Mouse (Mus musculus) limb, embryonic 15.5 days (tissue): ENCODE data around the gene Glrx3. TPM values are rescaled to one million over a fixed set of nuclear protein-coding genes. Genes with fewer than 3 reads are reported as not detected.
"Not testable (repeated sequence)": the region's sequence is repeated elsewhere in the genome, so short reads cannot be mapped to it uniquely, and the experiment has no call there.

ENCODE experiments used
- ATAC-seq: fragments of 200-750 bp; cut with Nextera tagmentation; 2 replicates; pipeline ENCODE4 v1.8.0; 2017; ENCODE audit warnings: low read depth, moderate TSS enrichment; ENCODE audit not compliant: insufficient number of reproducible peaks, low FRiP score, low TSS enrichment
- H3K27ac ChIP-seq: fragments of 300-500 bp; sonication (generic); 2 replicates; pipeline ENCODE4 v1.5.1; 2015; ENCODE audit warnings: moderate library complexity, mild to moderate bottlenecking, inconsistent platforms
- H3K27me3 ChIP-seq: fragments of 300-500 bp; sonication (generic); 2 replicates; pipeline ENCODE4 v1.6.1; 2015; ENCODE audit warnings: inconsistent platforms
- H3K36me3 ChIP-seq: fragments of 300-500 bp; sonication (generic); 2 replicates; pipeline ENCODE4 v1.6.1; 2015; ENCODE audit warnings: inconsistent platforms
- H3K4me1 ChIP-seq: fragments of 300-500 bp; sonication (generic); 2 replicates; pipeline ENCODE4 v1.6.1; 2015; ENCODE audit warnings: inconsistent platforms
- H3K4me2 ChIP-seq: fragments of 300-500 bp; sonication (generic); 2 replicates; pipeline ENCODE4 v1.6.1; 2015; ENCODE audit warnings: mild to moderate bottlenecking, inconsistent platforms
- H3K4me3 ChIP-seq: fragments of 300-500 bp; sonication (generic); 2 replicates; pipeline ENCODE4 v1.5.1; 2015; ENCODE audit warnings: mild to moderate bottlenecking, inconsistent platforms
- H3K9ac ChIP-seq: fragments of 300-500 bp; sonication (generic); 2 replicates; pipeline ENCODE4 v1.6.1; 2015; ENCODE audit warnings: inconsistent platforms
- H3K9me3 ChIP-seq: fragments of 300-500 bp; sonication (generic); 2 replicates; pipeline ENCODE4 v1.6.1; 2016; ENCODE audit warnings: inconsistent platforms
- WGBS: fragments of 180-500 bp; shearing (Covaris S2); methylation state at CpG from one replicate; pipeline ENCODE4 v1.1.7; 2015; 5-methylcytosine and 5-hydroxymethylcytosine counted together
- polyA plus RNA-seq: library from polyadenylated mRNA; unstranded; fragments of >200 nt; fragmentation: Nextera tagmentation; extraction: Ambion mirVana; gene quantifications from 2 replicates; pipeline ENCODE4 v1.2.1, GENCODE M21; 2015

Glrx3 gene
- polyA plus RNA-seq, 1 experiment from 2014 or later: 226 TPM

GRCm38 (mm10) chr7:137426693-137427092, 10.7 kb upstream of the Glrx3 start:
- Histone ChIP-seq H3K27me3 (0 out of 2 replicates have a peak, but pooled peaks cover 3% of the 10 kb centered on the region), H3K9ac (no peak overlapping the region), H3K4me2 (no peak overlapping the region), H3K36me3 (no peaks in the 10 kb centered on the region), H3K4me3 (no peak overlapping the region), H3K27ac (no peak overlapping the region), H3K9me3 (no peaks in the 10 kb centered on the region), H3K4me1 (peaks cover 1% of the 10 kb centered on the region; the same call in 1 of the 2 replicates)
- no peak for ATAC-seq
- 55% methylated on average over 4 of the region's 4 CpGs for WGBS

DNA sequence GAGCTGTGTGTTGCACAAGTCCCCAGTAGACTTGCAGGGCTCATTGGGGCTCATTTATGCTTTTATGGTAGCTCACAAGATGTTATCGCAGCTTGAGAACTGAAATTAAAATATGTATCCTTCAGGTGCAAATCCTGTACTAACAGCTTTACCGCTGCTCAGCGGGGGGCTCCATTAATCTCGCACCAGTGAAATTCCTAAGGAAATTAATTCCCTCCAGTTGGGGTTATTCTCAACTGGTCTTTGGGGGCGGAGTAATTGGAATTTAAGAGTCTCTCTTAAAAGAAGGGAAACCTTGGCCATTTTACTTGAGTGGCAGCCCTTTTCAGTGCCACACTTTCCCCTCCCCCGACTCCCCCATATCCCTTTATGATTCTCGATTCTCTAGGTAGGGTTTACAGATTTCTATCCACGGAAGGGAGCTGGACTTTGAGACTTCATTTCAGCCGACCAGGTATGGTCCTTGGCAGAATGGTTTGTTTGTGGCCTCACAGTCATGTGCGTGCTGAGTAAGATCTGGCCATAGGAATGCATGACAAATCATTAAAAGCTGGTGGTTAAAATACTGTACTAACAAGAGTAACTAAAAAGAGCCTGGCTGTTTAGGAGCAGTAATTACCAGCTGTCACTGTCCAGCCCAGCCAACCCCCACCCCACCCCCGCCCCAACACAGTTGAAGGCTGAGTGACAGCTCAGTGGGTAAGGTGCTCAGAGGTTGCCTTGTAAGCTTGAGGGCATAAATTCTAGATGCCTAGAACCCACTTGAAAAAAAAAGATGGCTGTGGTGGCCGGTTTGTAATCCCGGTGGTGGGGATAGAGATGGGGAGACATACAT, 5.4 kb upstream of the Glrx3 start:
- Histone ChIP-seq H3K4me2 (no peak overlapping the region), H3K4me3 (no peak overlapping the region), H3K36me3 (no peaks in the 10 kb centered on the region), H3K9ac (no peak overlapping the region), H3K27ac (no peak overlapping the region), H3K27me3 (0 out of 2 replicates have a peak, but pooled peaks cover 3% of the 10 kb centered on the region), H3K9me3 (no peaks in the 10 kb centered on the region), H3K4me1 (peaks cover 13% of the 10 kb centered on the region; the same call in 1 of the 2 replicates)
- no peak for ATAC-seq
- 24% methylated on average over 13 of the region's 13 CpGs for whole genome bisulfite sequencing

DNA sequence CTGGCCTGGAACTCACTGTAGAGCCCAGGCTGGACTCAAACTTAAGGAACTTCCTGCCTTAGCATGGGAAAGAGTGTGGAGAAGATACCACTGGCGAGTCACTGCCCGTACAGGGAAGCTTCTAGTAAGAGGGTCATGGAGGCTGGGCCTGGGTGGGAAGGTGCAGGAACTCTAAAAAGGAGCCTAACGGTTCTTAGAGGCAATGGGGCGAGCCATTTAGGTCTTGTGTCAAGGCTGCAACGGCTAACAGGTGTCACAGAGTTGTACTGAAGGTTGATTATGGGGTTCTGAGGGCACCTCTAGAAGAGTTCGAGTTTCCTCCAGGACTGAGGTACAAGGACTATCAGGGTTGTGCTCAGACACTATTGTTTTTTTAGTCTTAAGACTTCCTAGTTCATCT, 513 bp upstream of the Glrx3 start:
- WGBS: 74% methylated on average over 6 of the region's 6 CpGs
- H3K27ac ChIP-seq: peak overlapping the region; percentile 33; the same call in 1 of the 2 replicates

DNA sequence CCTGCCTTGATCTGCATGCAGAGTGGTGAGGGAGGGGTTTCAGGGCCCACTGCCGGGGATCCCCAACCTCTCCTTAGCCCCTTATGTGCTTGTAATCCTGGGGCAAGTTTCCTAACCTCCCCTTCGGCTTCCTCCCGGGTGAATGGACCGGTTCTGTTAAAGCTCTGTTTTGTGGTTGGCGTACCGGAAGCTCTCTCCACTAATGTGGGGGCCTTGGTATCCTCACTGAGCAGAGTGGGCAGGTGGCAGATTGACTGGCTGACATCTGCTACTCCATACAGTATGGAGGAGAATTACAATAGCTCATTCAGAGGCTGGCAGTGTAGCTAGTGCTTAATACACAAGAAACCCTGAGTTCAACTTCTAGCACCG, 751 bp downstream of the Glrx3 start:
- WGBS: 4% methylated on average over 7 of the region's 7 CpGs
- Histone ChIP-seq H3K9ac (peak overlapping the region; percentile 83), H3K9me3 (no peaks in the 10 kb centered on the region), H3K4me1 (peaks cover 13% of the 10 kb centered on the region), H3K36me3 (0 out of 2 replicates have a peak, but pooled peaks cover 3% of the 10 kb centered on the region), H3K4me3 (peak overlapping the region; percentile 79), H3K27ac (peak overlapping the region; percentile 91), H3K27me3 (no peaks in the 10 kb centered on the region), H3K4me2 (peak overlapping the region; percentile 56)
- no peak for ATAC-seq

More for the DNA sequence above, 513 bp upstream of the Glrx3 start:
- Histone ChIP-seq H3K4me1 (peaks cover 18% of the 10 kb centered on the region), H3K4me3 (peak overlapping the region; percentile 79; the same call in 1 of the 2 replicates), H3K9me3 (no peaks in the 10 kb centered on the region), H3K27me3 (no peaks in the 10 kb centered on the region), H3K9ac (no peak overlapping the region), H3K36me3 (0 out of 2 replicates have a peak, but pooled peaks cover 3% of the 10 kb centered on the region), H3K4me2 (peak overlapping the region; percentile 56; the same call in 1 of the 2 replicates)
- ATAC-seq: no peak

DNA sequence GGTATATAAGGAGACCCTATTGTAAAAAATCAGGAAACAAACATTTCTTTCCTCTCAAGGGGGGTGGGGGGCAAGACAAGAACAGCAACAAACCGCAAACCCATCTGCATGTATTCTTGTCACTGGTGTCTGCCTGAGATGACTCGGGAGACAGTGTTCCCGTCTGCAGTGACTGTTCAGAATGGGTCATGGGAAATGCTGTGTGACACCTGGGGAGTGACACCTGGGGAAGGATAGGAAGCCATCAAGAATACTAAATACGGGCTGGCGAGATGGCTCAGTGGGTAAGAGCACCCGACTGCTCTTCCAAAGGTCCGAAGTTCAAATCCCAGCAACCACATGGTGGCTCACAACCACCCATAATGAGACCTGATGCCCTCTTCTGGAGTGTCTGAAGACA, 1.5 kb downstream of the Glrx3 start:
- Histone ChIP-seq H3K4me1 (peaks cover 17% of the 10 kb centered on the region), H3K4me3 (peak overlapping the region; percentile 79), H3K4me2 (peak overlapping the region; percentile 56)
- not testable (repeated sequence) for H3K36me3 ChIP-seq, H3K27me3 ChIP-seq, H3K9me3 ChIP-seq, ATAC-seq, H3K27ac ChIP-seq, H3K9ac ChIP-seq
- WGBS: 80% methylated on average over 7 of the region's 7 CpGs

DNA sequence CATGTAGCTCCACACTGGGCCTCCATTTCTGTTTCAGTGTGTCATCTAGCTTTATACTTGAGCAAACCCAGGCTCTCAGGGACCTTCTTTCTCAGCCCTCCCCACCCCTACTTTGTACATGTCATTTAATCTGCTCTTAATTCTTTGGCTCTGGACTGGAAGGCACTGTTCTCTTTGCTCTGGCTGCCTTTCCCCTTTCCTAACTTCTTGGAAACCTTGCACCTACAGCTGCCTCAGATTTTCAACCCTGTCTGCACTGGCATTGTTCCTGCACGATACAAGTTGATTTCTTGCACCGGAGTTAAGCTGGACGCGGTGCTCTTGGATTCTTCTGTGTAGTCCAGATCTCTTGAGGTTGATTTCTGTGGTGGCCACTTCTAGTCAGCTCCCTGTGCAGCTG, 5.5 kb downstream of the Glrx3 start:
- Histone ChIP-seq H3K4me3 (no peak overlapping the region), H3K4me2 (no peak overlapping the region), H3K27me3 (no peaks in the 10 kb centered on the region), H3K4me1 (peaks cover 13% of the 10 kb centered on the region), H3K36me3 (peaks cover 33% of the 10 kb centered on the region), H3K9ac (no peak overlapping the region), H3K9me3 (no peaks in the 10 kb centered on the region), H3K27ac (no peak overlapping the region)
- ATAC-seq: no peak
- 89% methylated on average over 4 of the region's 4 CpGs for WGBS

DNA sequence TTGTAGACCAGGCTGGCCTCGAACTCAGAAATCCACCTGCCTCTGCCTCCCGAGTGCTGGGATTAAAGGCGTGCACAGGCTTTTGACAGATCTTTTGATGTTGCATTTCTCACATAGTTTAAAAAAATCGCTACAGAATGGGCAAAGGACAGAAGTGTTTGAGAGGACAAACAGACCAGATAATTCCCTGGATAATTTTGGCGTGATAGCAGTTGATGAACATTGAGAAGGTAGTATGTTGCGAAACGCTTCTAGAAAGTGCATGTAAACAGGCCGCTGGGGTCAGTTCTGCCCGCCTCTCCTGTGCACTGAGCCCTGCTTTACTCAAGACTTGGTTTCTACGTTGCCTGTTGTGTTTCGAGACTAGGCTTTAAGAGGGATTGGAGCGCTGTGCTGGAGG, 7.9 kb downstream of the Glrx3 start:
- Histone ChIP-seq H3K36me3 (peaks cover 55% of the 10 kb centered on the region), H3K4me1 (peaks cover 6% of the 10 kb centered on the region), H3K27me3 (no peaks in the 10 kb centered on the region), H3K9me3 (no peaks in the 10 kb centered on the region), H3K9ac (no peak overlapping the region), H3K4me3 (no peak overlapping the region), H3K4me2 (no peak overlapping the region), H3K27ac (no peak overlapping the region)
- ATAC-seq: no peak
- WGBS: 94% methylated on average over 12 of the region's 12 CpGs

DNA sequence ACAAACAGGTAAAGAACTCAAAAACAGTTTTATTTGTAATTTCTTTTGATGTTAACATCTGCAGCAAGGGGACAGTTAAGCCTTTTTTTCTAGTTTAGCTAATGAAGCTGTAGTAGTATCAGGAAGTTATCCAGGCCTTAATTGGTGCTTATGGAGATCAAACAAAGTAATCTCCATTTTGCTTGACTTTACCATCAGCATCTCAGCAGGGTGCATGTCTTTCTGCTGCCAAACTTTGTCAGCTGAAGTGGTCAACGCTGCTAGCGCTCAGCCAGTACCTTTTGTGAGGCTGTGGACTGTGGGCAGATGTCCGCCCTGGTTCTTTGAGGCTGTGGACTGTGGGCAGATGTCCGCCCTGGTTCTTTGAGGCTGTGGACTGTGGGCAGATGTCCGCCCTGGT, 24.0 kb downstream of the Glrx3 start:
- Histone ChIP-seq H3K27me3 (no peaks in the 10 kb centered on the region), H3K4me1 (0 out of 2 replicates have a peak, but pooled peaks cover 6% of the 10 kb centered on the region), H3K9ac (no peak overlapping the region), H3K9me3 (no peaks in the 10 kb centered on the region), H3K36me3 (peaks cover 68% of the 10 kb centered on the region), H3K4me3 (no peak overlapping the region), H3K4me2 (no peak overlapping the region), H3K27ac (no peak overlapping the region)
- WGBS: 66% methylated on average over 5 of the region's 5 CpGs
- no peak for ATAC-seq

- H3K4me1 ChIP-seq: no peaks in the 10 kb centered on the region
- WGBS: 68% methylated on average over 4 of the region's 4 CpGs
- H3K9me3 ChIP-seq: no peaks in the 10 kb centered on the region
- no peak overlapping the region for H3K4me2 ChIP-seq
- no peaks in the 10 kb centered on the region for H3K27me3 ChIP-seq
- H3K36me3 ChIP-seq: peaks cover 55% of the 10 kb centered on the region
- no peak overlapping the region for H3K27ac ChIP-seq
- no peak overlapping the region for H3K4me3 ChIP-seq
- no peak for ATAC-seq
- no peak overlapping the region for H3K9ac ChIP-seq
Observed at GRCm38 (mm10) chr7:137468174-137468573, 30.8 kb downstream of the Glrx3 start.

- 56% methylated on average over 7 of the region's 7 CpGs for WGBS
- no peak overlapping the region for H3K4me3 ChIP-seq
- no peak for ATAC-seq
- H3K4me2 ChIP-seq: no peak overlapping the region
- no peaks in the 10 kb centered on the region for H3K9me3 ChIP-seq
- H3K36me3 ChIP-seq: peaks cover 26% of the 10 kb centered on the region
- H3K27ac ChIP-seq: no peak overlapping the region
- no peak overlapping the region for H3K9ac ChIP-seq
- H3K27me3 ChIP-seq: no peaks in the 10 kb centered on the region
- H3K4me1 ChIP-seq: peaks cover 3% of the 10 kb centered on the region; the same call in 1 of the 2 replicates
Observed at GRCm38 (mm10) chr7:137471431-137472120, 34.2 kb downstream of the Glrx3 start.

DNA sequence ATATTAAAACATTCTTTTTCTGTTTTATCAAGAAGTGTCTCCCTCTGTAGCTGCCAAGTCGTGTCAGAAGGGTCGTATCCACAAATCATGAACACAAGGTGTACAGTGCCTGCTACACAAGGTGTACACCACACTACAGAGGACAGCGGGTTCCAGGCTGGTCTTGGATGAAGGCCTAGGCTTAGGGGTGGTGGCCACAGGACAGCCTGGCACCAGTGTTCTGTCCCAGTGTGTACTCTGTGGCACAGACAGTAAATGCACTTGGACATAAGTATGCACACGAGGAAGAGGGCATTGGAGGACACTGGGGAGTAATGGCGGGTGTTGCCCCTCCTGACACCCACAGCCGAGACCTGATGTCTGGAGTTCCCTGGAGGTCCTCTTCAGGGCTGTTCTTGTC, 34.7 kb downstream of the Glrx3 start:
- no peak overlapping the region for H3K4me2 ChIP-seq
- peaks cover 3% of the 10 kb centered on the region; the same call in 1 of the 2 replicates for H3K4me1 ChIP-seq
- H3K36me3 ChIP-seq: peaks cover 20% of the 10 kb centered on the region
- no peak for ATAC-seq
- H3K27me3 ChIP-seq: peaks cover 6% of the 10 kb centered on the region
- no peaks in the 10 kb centered on the region for H3K9me3 ChIP-seq
- H3K9ac ChIP-seq: no peak overlapping the region
- no peak overlapping the region for H3K27ac ChIP-seq
- 85% methylated on average over 6 of the region's 6 CpGs for WGBS
- no peak overlapping the region for H3K4me3 ChIP-seq
